Mouse (Mus musculus) MEL (cell line): ENCODE data around the gene Dram1. TPM values are rescaled to one million over a fixed set of nuclear protein-coding genes. Genes with fewer than 3 reads are reported as not detected.

Experiments
- DNase-seq: peaks from one replicate; pipeline ENCODE4 v3.0.0; 2011; ENCODE audit warnings: low read depth, low spot score
- H3K27ac ChIP-seq: 2 replicates; pipeline ENCODE4 v1.5.1; 2012; ENCODE audit warnings: low read depth, mild to moderate bottlenecking, control low read depth, low read length, moderate library complexity; ENCODE audit not compliant: control insufficient read depth
- H3K27me3 ChIP-seq, 2 experiments: fragments of 150-350 bp in 1 of 2; sonication (generic) in 1 of 2; 2 replicates each; pipeline ENCODE4 v1.6.1; 2012; ENCODE audit warnings: low read length in 2 of 2, mild to moderate bottlenecking in 2 of 2, improper control_type of control experiment in 1 of 2, moderate library complexity in 1 of 2; ENCODE audit not compliant: insufficient read depth in 2 of 2, control insufficient read depth in 1 of 2
- H3K36me3 ChIP-seq, 2 experiments: 2 replicates each; pipeline ENCODE4 v1.6.1; 2012 to 2014; ENCODE audit warnings: low read length in 2 of 2, improper control_type of control experiment in 1 of 2, inconsistent platforms in 1 of 2, mild to moderate bottlenecking in 1 of 2; ENCODE audit not compliant: insufficient read depth in 2 of 2, control insufficient read depth in 1 of 2
- H3K4me1 ChIP-seq, 2 experiments: fragments of 150-350 bp in 1 of 2; sonication (generic) in 1 of 2; 2 replicates each; pipeline ENCODE4 v1.6.1; 2012; ENCODE audit warnings: low read length in 2 of 2, improper control_type of control experiment in 1 of 2, mild to moderate bottlenecking in 1 of 2; ENCODE audit not compliant: insufficient read depth in 2 of 2, control insufficient read depth in 1 of 2
- H3K4me3 ChIP-seq, 2 experiments: fragments of 150-350 bp in 1 of 2; sonication (generic) in 1 of 2; 2 replicates each; pipeline ENCODE4 v1.5.1; 2012; ENCODE audit warnings: low read depth in 2 of 2, low read length in 2 of 2, mild to moderate bottlenecking in 2 of 2, moderate library complexity in 2 of 2, control low read depth in 1 of 2, improper control_type of control experiment in 1 of 2; ENCODE audit not compliant: control insufficient read depth in 1 of 2, insufficient read depth in 1 of 2
- H3K79me2 ChIP-seq: 2 replicates; pipeline ENCODE4 v1.6.1; 2012; ENCODE audit warnings: mild to moderate bottlenecking, low read length, moderate library complexity; ENCODE audit not compliant: control insufficient read depth, poor library complexity, insufficient read depth
- H3K9ac ChIP-seq: 2 replicates; pipeline ENCODE4 v1.6.1; 2012; ENCODE audit warnings: low read depth, mild to moderate bottlenecking, control low read depth, low read length, moderate library complexity; ENCODE audit not compliant: control insufficient read depth, poor library complexity, severe bottlenecking
- H3K9me3 ChIP-seq: fragments of 150-350 bp; sonication (generic); replicated peaks from 2 replicates; pipeline ENCODE4 v1.6.1; 2012; ENCODE audit warnings: mild to moderate bottlenecking, low read length, improper control_type of control experiment, moderate library complexity; ENCODE audit not compliant: insufficient read depth
- CHD1 ChIP-seq: IDR thresholded peaks from 2 replicates; pipeline ENCODE4 v1.6.1; 2012; ENCODE audit warnings: low read depth, mild to moderate bottlenecking, inconsistent platforms, low read length, improper control_type of control experiment
- GABPA ChIP-seq: IDR thresholded peaks from 2 replicates; pipeline ENCODE4 v1.6.1; 2012; ENCODE audit warnings: low read depth, mild to moderate bottlenecking, inconsistent platforms, low read length, improper control_type of control experiment, moderate library complexity
- GATA1 ChIP-seq: IDR thresholded peaks from 2 replicates; pipeline ENCODE4 v1.6.1; 2011; ENCODE audit warnings: low read depth, low read length, improper control_type of control experiment
- HCFC1 ChIP-seq: IDR thresholded peaks from 2 replicates; pipeline ENCODE4 v1.6.1; 2012; ENCODE audit warnings: low read depth, mild to moderate bottlenecking, inconsistent platforms, low read length, improper control_type of control experiment, moderate library complexity
- KAT2A ChIP-seq: conservative IDR thresholded peaks from 2 replicates; pipeline ENCODE4 v1.6.1; 2012; ENCODE audit warnings: low read depth, low read length, improper control_type of control experiment, inconsistent platforms
- MEF2A ChIP-seq: IDR thresholded peaks from 2 replicates; pipeline ENCODE4 v1.6.1; 2014; ENCODE audit warnings: low read depth, mild to moderate bottlenecking, inconsistent platforms, low read length, improper control_type of control experiment; ENCODE audit not compliant: poor library complexity, insufficient replicate concordance, severe bottlenecking; ENCODE audit errors: extremely low read depth
- MXI1 ChIP-seq: IDR thresholded peaks from 2 replicates; pipeline ENCODE4 v1.6.1; 2011; ENCODE audit warnings: mild to moderate bottlenecking, low read depth, low read length, improper control_type of control experiment
- MYB ChIP-seq: IDR thresholded peaks from 2 replicates; pipeline ENCODE4 v1.6.1; 2011; ENCODE audit warnings: mild to moderate bottlenecking, low read depth, low read length, improper control_type of control experiment
- MYC ChIP-seq: IDR thresholded peaks from 2 replicates; pipeline ENCODE4 v1.6.1; 2011; ENCODE audit warnings: low read depth, mild to moderate bottlenecking, low read length, improper control_type of control experiment, moderate library complexity
- POLR2A ChIP-seq, 2 experiments: IDR thresholded peaks; 2 replicates each; pipeline ENCODE4 v1.6.1; 2011 to 2012; ENCODE audit warnings: low read length in 2 of 2, mild to moderate bottlenecking in 2 of 2, control low read depth in 1 of 2, improper control_type of control experiment in 1 of 2, low read depth in 1 of 2, moderate library complexity in 1 of 2; ENCODE audit not compliant: control insufficient read depth in 1 of 2, insufficient read depth in 1 of 2, poor library complexity in 1 of 2
- RAD21 ChIP-seq: IDR thresholded peaks from 2 replicates; pipeline ENCODE4 v1.6.1; 2011; ENCODE audit warnings: mild to moderate bottlenecking, low read depth, low read length, improper control_type of control experiment
- RCOR1 ChIP-seq: IDR thresholded peaks from 2 replicates; pipeline ENCODE4 v1.6.1; 2012; ENCODE audit warnings: low read depth, mild to moderate bottlenecking, inconsistent platforms, low read length, improper control_type of control experiment
- TBP ChIP-seq: IDR thresholded peaks from 2 replicates; pipeline ENCODE4 v1.8.0; 2011; ENCODE audit warnings: low read depth, low read length, improper control_type of control experiment
- TCF12 ChIP-seq: IDR thresholded peaks from 2 replicates; pipeline ENCODE4 v1.6.1; 2014; ENCODE audit warnings: low read depth, mild to moderate bottlenecking, inconsistent platforms, low read length, improper control_type of control experiment, moderate library complexity
- UBTF ChIP-seq: IDR thresholded peaks from 2 replicates; pipeline ENCODE4 v1.6.1; 2012; ENCODE audit warnings: low read depth, mild to moderate bottlenecking, inconsistent platforms, low read length, improper control_type of control experiment, moderate library complexity, borderline replicate concordance; ENCODE audit not compliant: insufficient read depth
- USF1 ChIP-seq: IDR thresholded peaks from 2 replicates; pipeline ENCODE4 v1.6.1; 2014; ENCODE audit warnings: low read depth, mild to moderate bottlenecking, inconsistent platforms, low read length, improper control_type of control experiment, moderate library complexity
- USF2 ChIP-seq, 2 experiments: IDR thresholded peaks; 2 replicates each; pipeline ENCODE4 v1.6.1; 2011 to 2012; ENCODE audit warnings: improper control_type of control experiment in 2 of 2, low read length in 2 of 2, borderline replicate concordance in 1 of 2, inconsistent platforms in 1 of 2, low read depth in 1 of 2, mild to moderate bottlenecking in 1 of 2; ENCODE audit not compliant: insufficient read depth in 1 of 2
- ZKSCAN1 ChIP-seq: IDR thresholded peaks from 2 replicates; pipeline ENCODE4 v1.6.1; 2012; ENCODE audit warnings: low read depth, mild to moderate bottlenecking, inconsistent platforms, low read length, improper control_type of control experiment, moderate library complexity
- ZNF384 ChIP-seq: IDR thresholded peaks from 2 replicates; pipeline ENCODE4 v1.6.1; 2012; ENCODE audit warnings: low read depth, mild to moderate bottlenecking, inconsistent platforms, low read length, improper control_type of control experiment
- polyA plus RNA-seq, 2 experiments: library from polyadenylated mRNA; stranded (reverse) in 1 of 2; unstranded in 1 of 2; fragments of >175 nt in 1 of 2; fragments of >200 nt in 1 of 2; gene quantifications; 2 replicates each; pipeline versions ENCODE4 v1.2.1 to v1.2.4; 2012; ENCODE audit warnings: low replicate concordance in 2 of 2, low read depth in 1 of 2; ENCODE audit not compliant: insufficient read length in 2 of 2, insufficient read depth in 1 of 2, missing spikeins in 1 of 2
- total RNA-seq: library from RNA; depleted of rRNA; stranded (reverse); fragments of 300-350 nt; gene quantifications from 2 replicates; pipeline ENCODE4 v1.2.3, GENCODE M21; 2012

Dram1 gene
- total and polyA plus RNA-seq, 3 experiments, result 0.17 TPM; not detected in 2

DNA sequence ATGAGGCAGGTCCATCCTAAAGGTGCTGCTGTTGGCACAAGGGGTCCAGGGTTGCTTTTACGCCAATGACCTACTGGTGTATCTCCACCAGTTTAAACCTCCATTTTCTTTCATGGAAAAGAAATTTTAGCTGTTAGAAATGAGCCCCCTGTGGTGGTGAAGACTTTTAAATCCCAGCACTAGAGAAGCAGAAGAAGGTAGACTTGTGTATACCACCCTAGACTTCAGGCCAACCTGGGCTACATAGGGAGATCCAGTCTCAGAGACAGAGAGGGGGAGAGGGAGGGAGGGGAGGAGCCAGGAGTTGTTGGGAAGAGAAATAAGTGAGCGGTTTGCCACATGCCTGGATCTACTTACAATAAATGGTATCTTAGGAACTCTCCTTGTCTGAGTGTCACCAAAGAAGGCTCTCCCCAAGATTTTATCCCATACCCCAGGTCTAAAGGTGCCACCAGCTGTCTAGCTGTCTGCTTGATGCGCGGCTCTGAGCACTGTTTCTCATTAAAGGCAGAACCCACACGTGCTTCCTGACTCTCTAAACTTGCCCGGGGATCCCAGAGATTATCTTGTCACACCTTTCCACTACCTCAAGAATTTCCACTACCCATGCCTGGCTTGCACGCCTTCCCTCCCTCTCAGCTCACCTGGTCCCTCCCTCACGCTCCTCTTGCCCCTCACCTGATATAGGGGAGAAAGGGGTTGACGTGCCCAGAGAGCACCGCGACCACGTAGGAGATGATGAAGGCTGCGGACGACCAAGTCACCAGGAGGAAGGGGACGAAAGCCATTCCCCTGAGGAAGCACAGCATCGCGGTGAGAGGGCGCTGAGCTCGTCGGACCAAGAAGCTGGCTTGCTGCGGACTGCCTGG, 22.5 kb downstream of the Dram1 start:
- Histone ChIP-seq H3K27ac (no peak overlapping the region), H3K36me3 (peaks cover 0 to 7% of the 10 kb centered on the region in 2 experiments; a peak in 2 of 4 replicates), H3K79me2 (no peaks in the 10 kb centered on the region; the same call in 1 of the 2 replicates), H3K9me3 (no peaks in the 10 kb centered on the region), H3K4me3 (peak overlapping the region; percentile 66 to 88; a peak in 3 of 4 replicates), H3K4me1 (peaks cover 0 to 4% of the 10 kb centered on the region in 2 experiments; a peak in 1 of 4 replicates), H3K9ac (peak overlapping the region; percentile 23; the same call in 1 of the 2 replicates), H3K27me3 (peaks cover 0 to 2% of the 10 kb centered on the region in 2 experiments; a peak in 1 of 4 replicates)
- no peak for DNase-seq
- TF ChIP-seq ZNF384 (no peak), GABPA (no peak), USF2 (IDR thresholded peaks at IDR 0.05; ENCODE audit: borderline replicate concordance in 1 of 2, insufficient read depth in 1 of 2, low read depth in 1 of 2, low read length in 2 of 2) (no peak), MYB (no peak), MEF2A (no peak), USF1 (no peak), RAD21 (no peak), HCFC1 (no peak), MXI1 (no peak), POLR2A (IDR thresholded peaks at IDR 0.05; ENCODE audit: control insufficient read depth in 1 of 2, insufficient read depth in 1 of 2, low read depth in 1 of 2, low read length in 2 of 2, poor library complexity in 1 of 2) (no peak), GATA1 (no peak), MYC (no peak), RCOR1 (no peak), CHD1 (no peak), ZKSCAN1 (no peak), KAT2A (no peak), UBTF (no peak), TBP (no peak), TCF12 (no peak)
